Mouse (Mus musculus) lung, postnatal 0 days (tissue): ENCODE measurements around the gene Trim67. TPM values are rescaled to one million over a fixed set of nuclear protein-coding genes. Genes with fewer than 3 reads are reported as not detected.

Experiments used
- ATAC-seq: fragments of 200-750 bp; cut with Nextera tagmentation; 2 replicates; pipeline ENCODE4 v1.8.0; 2017; ENCODE audit warnings: moderate library complexity
- DNase-seq: peaks from one replicate; pipeline ENCODE4 v3.0.0-alpha.2; 2016; ENCODE audit warnings: low spot score
- H3K27ac ChIP-seq: fragments of 300-500 bp; sonication (generic); 2 replicates; pipeline ENCODE4 v1.5.1; 2014; ENCODE audit warnings: antibody characterized with exemption, mild to moderate bottlenecking, low read length, mixed read lengths
- H3K27me3 ChIP-seq: fragments of 300-500 bp; sonication (generic); replicated peaks from 2 replicates; pipeline ENCODE4 v1.6.1; 2014; ENCODE audit warnings: low read length, mixed read lengths; ENCODE audit not compliant: insufficient read depth
- H3K36me3 ChIP-seq: fragments of 300-500 bp; sonication (generic); 2 replicates; pipeline ENCODE4 v1.6.1; 2014; ENCODE audit warnings: low read length, mixed read lengths; ENCODE audit not compliant: insufficient read depth
- H3K4me1 ChIP-seq: fragments of 300-500 bp; sonication (generic); 2 replicates; pipeline ENCODE4 v1.6.1; 2014; ENCODE audit warnings: antibody characterized with exemption, low read depth, low read length, mixed read lengths; ENCODE audit not compliant: insufficient read depth
- H3K4me2 ChIP-seq: fragments of 300-500 bp; sonication (generic); replicated peaks from 2 replicates; pipeline ENCODE4 v1.6.1; 2014; ENCODE audit warnings: low read depth, mild to moderate bottlenecking, low read length, moderate library complexity, mixed read lengths
- H3K4me3 ChIP-seq: fragments of 300-500 bp; sonication (generic); 2 replicates; pipeline ENCODE4 v1.5.1; 2014; ENCODE audit warnings: low read depth, low read length
- H3K9ac ChIP-seq: fragments of 300-500 bp; sonication (generic); replicated peaks from 2 replicates; pipeline ENCODE4 v1.6.1; 2014; ENCODE audit warnings: low read depth, mild to moderate bottlenecking
- H3K9me3 ChIP-seq: fragments of 300-500 bp; sonication (generic); 2 replicates; pipeline ENCODE4 v1.6.1; 2016; ENCODE audit warnings: low read length, mixed read lengths
- CTCF ChIP-seq: IDR thresholded peaks from 2 replicates; pipeline ENCODE4 v1.5.1; 2016; ENCODE audit warnings: antibody characterized with exemption, mild to moderate bottlenecking
- EP300 ChIP-seq: IDR thresholded peaks from 2 replicates; pipeline ENCODE4 v1.6.1; 2016; ENCODE audit warnings: antibody characterized with exemption, mild to moderate bottlenecking, control low read depth
- WGBS: fragments of 180-500 bp; shearing (Covaris S2); extraction: QIAGEN DNeasy Blood & Tissue Kit; methylation state at CpG from one replicate; pipeline ENCODE4 v1.1.7; 2014; 5-methylcytosine and 5-hydroxymethylcytosine counted together
- polyA plus RNA-seq: library from polyadenylated mRNA; unstranded; fragments of >200 nt; fragmentation: Nextera tagmentation; extraction: Ambion mirVana; gene quantifications from 2 replicates; pipeline ENCODE4 v1.2.1, GENCODE M21; 2015

The Trim67 gene
- polyA plus RNA-seq, 1 experiment from 2014 or later: 1.5 TPM

DNA sequence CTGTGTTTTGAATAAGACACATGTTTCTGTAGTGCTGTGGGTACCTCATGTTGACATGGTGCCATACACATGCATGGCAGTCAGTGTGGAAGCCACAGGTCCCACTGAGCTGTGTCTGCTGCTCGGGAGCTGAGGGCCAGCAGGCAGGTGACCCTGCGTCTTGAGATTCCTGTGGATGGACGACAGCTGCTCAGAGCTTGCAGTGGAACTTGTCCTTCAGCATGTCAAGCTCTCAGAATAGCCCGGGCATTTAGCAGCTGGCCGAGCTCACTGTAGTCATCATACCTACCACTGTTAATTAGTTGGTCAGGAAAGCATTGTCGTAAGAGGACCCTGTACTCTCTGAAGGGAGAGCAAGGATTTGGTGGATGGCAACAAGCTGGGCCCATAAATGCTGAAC is 76.8 kb downstream of the Trim67 start:
- Histone ChIP-seq H3K27ac (no peak overlapping the region), H3K4me3 (no peak overlapping the region), H3K36me3 (peaks cover 20% of the 10 kb centered on the region; the same call in 1 of the 2 replicates), H3K27me3 (no peaks in the 10 kb centered on the region), H3K4me1 (peaks cover 3% of the 10 kb centered on the region; the same call in 1 of the 2 replicates), H3K9ac (no peak overlapping the region), H3K4me2 (no peak overlapping the region), H3K9me3 (no peaks in the 10 kb centered on the region)
- 70% methylated on average over 6 of the region's 6 CpGs for WGBS
- ATAC-seq (no peak), DNase-seq (no peak)
- TF ChIP-seq CTCF: no peak
- no peak for TF ChIP-seq EP300

DNA sequence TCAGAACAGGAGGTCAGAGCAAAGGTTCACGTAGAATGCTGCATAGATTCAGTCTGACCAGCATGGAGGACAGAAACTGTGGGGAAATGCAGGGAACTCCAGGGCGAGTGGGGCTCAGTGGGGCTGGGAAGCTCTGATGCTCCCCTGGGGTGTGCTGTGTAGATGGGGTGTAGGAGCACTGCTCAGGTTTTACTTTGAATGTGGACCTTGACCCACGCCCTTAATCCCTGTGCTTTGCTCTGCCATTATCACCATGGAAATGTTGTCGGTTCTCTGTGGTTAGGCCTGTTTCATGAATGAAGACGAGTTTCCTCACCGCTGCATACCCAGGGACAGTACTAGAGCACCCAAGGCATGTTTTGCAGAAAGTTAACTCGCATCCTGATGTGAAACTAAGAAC is 78.6 kb downstream of the Trim67 start:
- Histone ChIP-seq H3K4me3 (no peak overlapping the region), H3K27me3 (no peaks in the 10 kb centered on the region), H3K9ac (no peak overlapping the region), H3K36me3 (peaks cover 30% of the 10 kb centered on the region; the same call in 1 of the 2 replicates), H3K4me1 (peaks cover under 1% of the 10 kb centered on the region; the same call in 1 of the 2 replicates), H3K27ac (no peak overlapping the region), H3K9me3 (no peaks in the 10 kb centered on the region), H3K4me2 (no peak overlapping the region)
- no peak for TF ChIP-seq EP300
- TF ChIP-seq CTCF: no peak
- 90% methylated on average over 7 of the region's 7 CpGs for WGBS
- DNase-seq (no peak), ATAC-seq (no peak)

DNA sequence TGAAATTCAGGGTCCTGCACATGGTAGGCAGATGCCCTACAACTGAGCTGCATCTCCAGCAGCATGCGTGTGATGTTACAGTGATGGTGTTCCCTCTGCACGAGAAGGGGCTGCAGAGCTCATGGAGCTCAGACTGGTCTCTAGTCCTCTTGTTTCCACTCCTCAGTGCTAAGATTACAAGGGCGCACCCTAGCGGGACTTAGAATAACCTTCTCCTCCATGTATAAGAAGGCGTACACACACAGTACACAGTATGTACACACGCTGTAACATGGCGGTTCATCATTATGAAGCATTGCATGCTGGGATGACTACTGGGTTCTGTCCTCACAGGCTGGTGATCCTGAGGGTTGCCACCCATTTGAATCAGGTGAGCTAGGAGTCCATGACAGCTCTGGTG is 79.2 kb downstream of the Trim67 start:
- no peaks in the 10 kb centered on the region; the same call in 1 of the 2 replicates for H3K4me1 ChIP-seq
- H3K27me3 ChIP-seq: no peaks in the 10 kb centered on the region
- peaks cover 30% of the 10 kb centered on the region; the same call in 1 of the 2 replicates for H3K36me3 ChIP-seq
- no peaks in the 10 kb centered on the region for H3K9me3 ChIP-seq
- H3K27ac ChIP-seq: no peak overlapping the region
- ATAC-seq: 0 out of 2 replicates have a peak, but pooled peaks have one; percentile 9
- H3K4me2 ChIP-seq: no peak overlapping the region
- no peak overlapping the region for H3K9ac ChIP-seq
- DNase-seq: no peak
- WGBS: 90% methylated on average over 7 of the region's 7 CpGs
- TF ChIP-seq CTCF (no peak), EP300 (no peak)
- H3K4me3 ChIP-seq: no peak overlapping the region

DNA sequence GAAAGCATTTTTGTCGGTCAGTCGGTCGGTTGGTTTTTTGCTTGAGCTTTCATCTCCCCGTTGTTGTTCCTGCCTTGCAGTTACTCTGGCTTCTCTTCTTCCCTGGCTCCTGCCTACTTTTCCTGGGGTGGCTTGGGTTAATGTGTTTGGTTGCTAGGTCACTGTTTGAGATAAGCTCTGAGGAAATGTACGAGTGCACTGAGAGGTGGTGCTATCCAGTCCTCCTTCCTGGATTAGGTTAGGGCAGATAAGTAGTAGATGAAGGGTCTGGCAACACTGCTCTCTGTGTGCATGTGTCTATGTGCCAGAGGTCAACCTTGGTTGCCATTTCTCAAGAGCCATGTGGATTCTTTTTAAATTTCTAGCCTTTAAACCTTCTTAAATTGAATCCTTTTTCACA is 79.8 kb downstream of the Trim67 start:
- WGBS: 65% methylated on average over 5 of the region's 5 CpGs
- Histone ChIP-seq H3K9me3 (no peaks in the 10 kb centered on the region), H3K4me3 (no peak overlapping the region), H3K36me3 (peaks cover 30% of the 10 kb centered on the region; the same call in 1 of the 2 replicates), H3K4me2 (no peak overlapping the region), H3K27me3 (no peaks in the 10 kb centered on the region), H3K9ac (no peak overlapping the region), H3K27ac (no peak overlapping the region), H3K4me1 (no peaks in the 10 kb centered on the region; the same call in 1 of the 2 replicates)
- no peak for TF ChIP-seq EP300
- TF ChIP-seq CTCF: no peak
- ATAC-seq (peak; percentile 80), DNase-seq (peak; percentile 63)

DNA sequence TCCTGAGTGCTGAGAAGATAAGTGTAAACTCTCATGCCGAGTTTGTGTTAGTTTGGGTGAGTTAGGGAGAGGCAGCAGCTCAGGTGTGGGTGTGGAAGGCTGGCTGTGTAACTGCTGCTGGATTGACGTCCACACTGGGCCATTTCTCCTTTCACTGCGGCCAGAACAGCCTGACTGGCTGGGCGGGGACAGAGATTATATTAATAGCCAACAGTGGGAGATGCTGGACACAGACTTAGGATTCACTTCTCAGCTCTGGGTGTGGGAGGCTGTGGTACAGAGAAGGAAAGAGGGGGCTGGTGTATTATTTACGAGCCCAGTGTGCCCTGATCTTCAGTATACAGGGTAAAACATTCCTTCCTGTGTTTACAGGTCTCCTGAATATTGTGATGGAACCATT is 85.2 kb downstream of the Trim67 start:
- H3K9me3 ChIP-seq: no peaks in the 10 kb centered on the region
- no peak for ATAC-seq
- H3K9ac ChIP-seq: no peak overlapping the region
- H3K36me3 ChIP-seq: peaks cover 56% of the 10 kb centered on the region
- 90% methylated on average over 5 of the region's 5 CpGs for WGBS
- no peaks in the 10 kb centered on the region for H3K27me3 ChIP-seq
- H3K4me1 ChIP-seq: no peaks in the 10 kb centered on the region
- DNase-seq: no peak
- H3K4me3 ChIP-seq: no peak overlapping the region
- no peak overlapping the region for H3K4me2 ChIP-seq
- TF ChIP-seq EP300 (no peak), CTCF (no peak)
- no peak overlapping the region for H3K27ac ChIP-seq

DNA sequence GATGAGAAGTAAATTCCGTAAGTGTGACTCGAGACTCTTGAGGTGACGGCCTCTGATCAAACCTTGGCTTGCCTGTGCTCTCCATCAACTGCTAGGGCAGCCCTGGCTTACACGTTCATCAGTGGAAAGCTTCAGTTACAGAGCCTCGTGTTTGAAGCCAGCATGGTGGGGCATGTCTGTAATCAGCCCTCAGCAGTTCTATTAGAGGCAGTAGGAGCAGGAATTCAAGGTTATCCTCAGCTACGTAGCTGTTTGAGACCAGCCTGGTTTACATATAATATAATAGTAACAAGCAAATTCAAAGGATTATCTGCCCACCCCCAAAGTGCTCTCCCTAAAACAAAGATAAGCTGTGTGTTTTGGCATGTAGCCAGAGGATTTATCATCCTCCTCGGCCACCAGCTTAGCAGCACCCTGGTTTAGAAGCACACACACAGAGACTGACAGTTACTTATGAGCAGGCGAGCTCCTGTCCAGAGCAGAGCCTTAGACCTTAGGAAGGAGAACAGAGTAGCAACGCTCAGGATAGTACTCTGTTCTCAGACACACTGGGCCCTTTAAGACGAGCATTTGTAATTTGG is 86.1 kb downstream of the Trim67 start:
- TF ChIP-seq CTCF (no peak), EP300 (no peak)
- H3K9me3 ChIP-seq: no peaks in the 10 kb centered on the region
- H3K4me3 ChIP-seq: no peak overlapping the region
- 62% methylated on average over 10 of the region's 10 CpGs for WGBS
- H3K27me3 ChIP-seq: no peaks in the 10 kb centered on the region
- no peak for ATAC-seq
- H3K36me3 ChIP-seq: peaks cover 58% of the 10 kb centered on the region
- no peak overlapping the region for H3K27ac ChIP-seq
- H3K4me1 ChIP-seq: no peaks in the 10 kb centered on the region
- H3K4me2 ChIP-seq: no peak overlapping the region
- H3K9ac ChIP-seq: no peak overlapping the region
- DNase-seq: no peak

Other genes with a start within 250 kb of the Trim67 start
- 101 and 133 TPM in 2 replicates for gene Agt, start 223.4 kb upstream of the Trim67 start, polyA plus RNA-seq
- 0.11 and 0.16 TPM in 2 replicates for gene Capn9, start 217.0 kb upstream of the Trim67 start, polyA plus RNA-seq
- 25.2 and 26.0 TPM in 2 replicates for gene 2310022B05Rik, start 129.7 kb upstream of the Trim67 start, polyA plus RNA-seq
- gene Ttc13, start 71.1 kb upstream of the Trim67 start, polyA plus RNA-seq: 24.0 and 30.7 TPM in 2 replicates
- 14.6 and 15.0 TPM in 2 replicates for gene Arv1, start 71.0 kb upstream of the Trim67 start, polyA plus RNA-seq
- 3.0 and 3.9 TPM in 2 replicates for gene Fam89a, start 41.3 kb upstream of the Trim67 start, polyA plus RNA-seq
- gene Gnpat, start 69.9 kb downstream of the Trim67 start, polyA plus RNA-seq: 67.8 and 71.5 TPM in 2 replicates
- 18.0 and 18.2 TPM in 2 replicates for gene 2810004N23Rik, start 70.0 kb downstream of the Trim67 start, polyA plus RNA-seq
- 7.0 and 7.7 TPM in 2 replicates for gene Exoc8, start 104.6 kb downstream of the Trim67 start, polyA plus RNA-seq
- 6.9 TPM in 2 replicates for gene Sprtn, start 104.8 kb downstream of the Trim67 start, polyA plus RNA-seq
- 7.7 and 8.8 TPM in 2 replicates for gene Egln1, start 156.2 kb downstream of the Trim67 start, polyA plus RNA-seq
- 60.6 and 63.3 TPM in 2 replicates for gene Tsnax, start 219.9 kb downstream of the Trim67 start, polyA plus RNA-seq